Mouse (Mus musculus) testis, adult 2 months (tissue): ENCODE data around the gene Sptbn4.

Source experiments
- CTCF ChIP-seq: fragments of 200-500 bp; IDR thresholded peaks from 2 replicates; pipeline ENCODE4 v1.5.1; 2012; ENCODE audit warnings: low read depth, mild to moderate bottlenecking, inconsistent platforms, low read length, moderate library complexity; ENCODE audit not compliant: control insufficient read depth, insufficient read depth, insufficient replicate concordance
- POLR2A ChIP-seq: fragments of 200-500 bp; IDR thresholded peaks from 2 replicates; pipeline ENCODE4 v1.6.1; 2012; ENCODE audit warnings: low read depth, mild to moderate bottlenecking, inconsistent platforms, low read length, moderate library complexity; ENCODE audit not compliant: control insufficient read depth

DNA sequence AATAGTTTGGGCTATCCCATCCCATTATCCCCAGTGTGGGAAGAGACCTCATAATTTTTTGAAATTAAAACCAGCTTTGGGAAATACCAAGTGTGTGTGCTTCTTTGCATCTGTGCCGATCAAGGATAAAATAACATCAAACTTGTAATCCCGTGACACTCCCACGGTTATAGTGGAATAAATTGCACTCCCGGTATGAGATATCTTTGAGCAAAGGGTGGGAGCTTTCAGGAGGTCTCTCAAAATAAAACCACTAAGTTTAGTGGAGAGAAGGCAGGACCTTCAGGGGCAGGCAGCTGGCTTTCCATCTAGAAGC lies 42.7 kb upstream of the Sptbn4 start:
- no peak for TF ChIP-seq POLR2A
- no peak for TF ChIP-seq CTCF
